Mouse (Mus musculus) adrenal gland, postnatal 25 days (tissue): ENCODE measurements around the gene Osbpl6. TPM values are rescaled to one million over a fixed set of nuclear protein-coding genes. Genes with fewer than 3 reads are reported as not detected.
A peak's percentile ranks its signal among the peaks of the same experiment; 100 is the strongest.

Experiments
- DNase-seq: peaks from one replicate; pipeline ENCODE4 v3.0.0; 2021; ENCODE audit warnings: mixed read lengths
- long read RNA-seq: library from polyadenylated mRNA; stranded (forward); transcript quantifications from one replicate; pipeline ENCODE4 v2.0.0, GENCODE M21; 2021
- total RNA-seq: library from RNA; stranded (reverse); gene quantifications from 2 replicates; pipeline ENCODE4 v1.2.3, GENCODE M21; 2021

Osbpl6 gene
- 23.9 and 31.9 TPM in 2 replicates for total RNA-seq
- long read RNA-seq, partial matches to known transcripts: 1 of 7 reads
- long read RNA-seq, other reads (novel, unspliced or antisense): 6 of 7 reads

DNA sequence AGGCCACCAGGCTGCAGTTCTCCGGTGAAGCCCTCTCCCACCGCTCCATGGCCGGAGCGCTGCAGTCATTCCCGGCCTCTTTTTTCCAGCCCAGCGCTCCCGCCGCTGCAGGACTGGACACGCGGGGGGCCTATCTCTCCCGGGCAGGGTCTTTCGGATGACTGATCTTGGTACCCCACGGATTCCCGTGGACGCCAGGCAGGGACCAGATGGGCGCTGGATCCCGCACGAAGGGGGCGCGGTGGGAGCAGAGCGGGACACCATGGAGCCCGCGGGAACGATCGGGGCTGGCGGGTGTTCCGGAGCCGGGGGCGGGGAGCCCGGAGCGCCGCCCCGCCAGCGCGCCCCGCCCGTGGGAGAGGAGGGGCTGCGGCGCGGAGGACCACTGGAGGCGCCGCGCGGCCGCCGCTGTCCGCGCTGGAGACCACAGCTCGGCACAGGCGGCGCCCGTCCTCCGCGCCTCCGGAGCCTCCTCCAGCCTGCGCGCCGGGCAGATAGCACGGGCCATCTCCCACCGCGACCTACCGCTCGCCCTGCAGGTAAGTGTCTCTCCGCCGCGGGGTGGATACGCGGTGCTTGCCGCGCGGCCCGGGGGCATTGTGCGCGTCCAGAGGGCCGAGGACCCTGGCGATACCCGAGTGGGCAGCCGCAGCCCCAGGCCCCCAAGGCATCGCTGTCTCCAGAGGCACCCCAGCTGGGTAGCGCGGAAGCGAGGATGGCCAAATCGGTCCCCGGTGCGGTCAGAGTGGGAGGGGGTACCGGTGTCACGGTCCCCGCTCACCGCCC is at the start of gene Osbpl6:
Gene Osbpl6 (plus strand): TSS at position 358 of the 786 bp plus-strand sequence.
- peak; percentile 85 for DNase-seq

DNA sequence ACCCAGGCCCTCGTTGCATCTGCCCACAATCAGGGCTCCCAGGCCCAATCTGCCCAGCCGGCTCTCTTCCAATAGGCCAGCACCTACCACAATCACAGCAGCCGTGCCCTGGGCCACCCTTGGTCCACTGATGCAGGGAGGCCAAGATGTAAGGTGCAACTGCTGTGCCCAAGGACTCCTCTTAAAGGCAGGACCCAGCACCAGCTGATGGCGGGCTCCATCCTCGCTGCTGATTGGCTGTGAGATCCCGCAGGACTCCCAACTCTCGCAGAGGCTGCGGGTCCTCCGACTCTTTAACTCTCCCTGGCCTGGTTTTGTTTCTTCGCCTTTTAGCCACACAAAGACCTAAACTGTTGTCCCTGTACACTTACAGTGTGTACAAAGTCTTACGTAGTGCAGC is 46.1 kb upstream of the Osbpl6 start, which contains the start of gene Cyct:
Gene Cyct (minus strand): TSS at position 225 of the 400 bp plus-strand sequence.
- no peak for DNase-seq

DNA sequence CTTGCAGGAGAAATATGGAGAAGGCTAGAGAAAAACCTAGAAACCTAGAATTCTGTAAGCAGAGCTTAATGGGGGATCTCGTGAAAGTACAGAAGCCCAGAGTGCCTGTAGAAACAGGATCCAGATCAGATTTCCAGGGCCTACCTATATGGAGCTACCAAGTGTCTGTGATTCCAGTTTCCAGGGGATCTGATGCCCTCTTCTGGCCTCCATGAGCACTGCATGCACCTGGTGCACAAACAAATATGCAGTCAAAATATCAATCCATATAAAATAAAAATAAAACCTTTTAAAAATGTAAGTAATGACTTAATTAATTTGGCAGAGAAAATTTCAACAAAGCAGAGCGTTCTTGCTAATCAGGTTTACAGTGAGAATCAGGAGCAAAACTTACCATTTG is 44.2 kb upstream of the Osbpl6 start:
- DNase-seq: no peak

DNA sequence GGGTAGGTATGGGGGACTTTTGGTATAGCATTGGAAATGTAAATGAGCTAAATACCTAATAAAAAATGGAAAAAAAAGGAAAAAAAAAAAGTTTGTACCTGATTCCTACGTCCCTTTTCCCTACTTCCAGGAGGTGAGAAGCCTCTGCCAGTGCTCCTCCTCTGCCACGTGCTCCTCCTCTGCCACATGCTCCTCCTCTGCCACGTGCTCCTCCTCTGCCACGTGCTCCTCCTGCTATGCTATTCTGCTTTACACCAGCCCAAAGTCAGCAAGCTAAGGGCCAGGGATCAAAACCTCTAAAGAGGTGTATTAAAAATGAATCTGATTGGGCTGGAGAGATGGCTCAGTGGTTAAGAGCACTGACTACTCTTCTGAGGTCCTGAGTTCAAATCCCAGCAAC is 40.5 kb upstream of the Osbpl6 start:
- DNase-seq: no peak

DNA sequence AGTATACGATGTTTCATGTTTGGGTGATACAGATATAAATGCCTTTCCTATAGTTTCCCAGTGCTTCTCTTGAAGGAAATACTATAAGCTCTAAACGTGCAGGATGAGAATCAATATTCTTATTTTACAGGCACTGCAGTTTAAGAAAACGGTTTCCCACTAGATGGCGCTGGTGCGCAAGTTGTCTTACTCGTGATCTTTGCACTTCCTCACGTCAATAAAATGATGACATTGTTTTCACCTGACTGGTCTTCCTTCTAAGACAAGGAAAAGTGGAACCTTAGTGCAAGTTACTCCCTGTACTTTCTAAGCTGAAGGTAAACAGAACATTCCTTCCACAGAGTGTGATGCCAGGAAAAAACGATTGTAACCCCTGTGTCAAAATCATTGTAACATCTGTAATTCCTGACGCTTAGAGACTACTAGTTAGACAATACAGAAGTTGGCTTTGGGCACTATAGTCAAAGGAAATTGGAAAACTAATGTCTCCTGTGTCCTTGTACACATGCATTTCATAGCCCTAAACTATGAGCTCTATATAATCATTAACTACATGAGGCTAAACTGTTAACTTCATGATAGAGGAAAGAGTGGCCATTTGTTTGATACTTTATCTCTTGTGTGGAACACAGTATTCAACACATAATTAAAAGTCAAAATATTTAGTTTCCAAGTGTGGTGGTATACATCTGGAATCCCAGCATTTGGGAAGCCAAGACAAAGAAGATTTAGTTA is 39.0 kb upstream of the Osbpl6 start:
- DNase-seq: peak; percentile 84

DNA sequence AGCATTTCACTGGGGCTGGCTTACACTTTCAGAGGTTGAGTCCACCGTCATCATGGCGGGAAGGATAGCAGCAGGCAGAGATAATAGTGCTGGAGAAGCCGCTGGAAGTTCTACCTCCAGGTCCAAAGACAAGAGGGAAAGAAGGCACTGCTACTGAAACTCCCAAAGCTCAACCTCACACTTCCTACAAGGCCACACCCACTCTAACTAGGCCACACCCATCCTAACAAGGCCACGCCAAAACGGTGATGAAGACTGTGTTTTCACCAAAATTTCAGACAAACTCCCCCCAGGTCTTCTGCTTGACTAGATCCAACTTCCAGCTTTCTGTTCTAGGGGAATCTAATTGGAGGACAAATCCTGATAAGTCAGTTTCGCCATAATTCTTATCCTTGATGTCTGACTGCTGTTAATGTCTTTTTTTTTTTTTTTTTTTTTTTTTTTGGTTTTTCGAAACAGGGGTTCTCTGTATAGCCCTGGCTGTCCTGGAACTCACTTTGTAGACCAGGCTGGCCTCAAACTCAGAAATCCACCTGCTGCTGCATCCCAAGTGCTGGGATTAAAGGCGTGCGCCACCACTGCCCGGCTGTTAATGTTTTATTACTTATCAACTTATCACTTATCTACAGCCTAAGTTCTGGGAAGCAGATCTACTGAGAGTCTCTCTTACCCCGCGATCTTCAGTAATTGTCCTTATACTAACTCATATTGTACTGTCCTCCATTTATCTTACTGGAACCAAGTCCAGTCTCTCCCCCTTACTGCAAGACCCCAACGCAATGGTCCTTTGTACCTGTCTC is 37.2 kb upstream of the Osbpl6 start:
- DNase-seq: no peak

DNA sequence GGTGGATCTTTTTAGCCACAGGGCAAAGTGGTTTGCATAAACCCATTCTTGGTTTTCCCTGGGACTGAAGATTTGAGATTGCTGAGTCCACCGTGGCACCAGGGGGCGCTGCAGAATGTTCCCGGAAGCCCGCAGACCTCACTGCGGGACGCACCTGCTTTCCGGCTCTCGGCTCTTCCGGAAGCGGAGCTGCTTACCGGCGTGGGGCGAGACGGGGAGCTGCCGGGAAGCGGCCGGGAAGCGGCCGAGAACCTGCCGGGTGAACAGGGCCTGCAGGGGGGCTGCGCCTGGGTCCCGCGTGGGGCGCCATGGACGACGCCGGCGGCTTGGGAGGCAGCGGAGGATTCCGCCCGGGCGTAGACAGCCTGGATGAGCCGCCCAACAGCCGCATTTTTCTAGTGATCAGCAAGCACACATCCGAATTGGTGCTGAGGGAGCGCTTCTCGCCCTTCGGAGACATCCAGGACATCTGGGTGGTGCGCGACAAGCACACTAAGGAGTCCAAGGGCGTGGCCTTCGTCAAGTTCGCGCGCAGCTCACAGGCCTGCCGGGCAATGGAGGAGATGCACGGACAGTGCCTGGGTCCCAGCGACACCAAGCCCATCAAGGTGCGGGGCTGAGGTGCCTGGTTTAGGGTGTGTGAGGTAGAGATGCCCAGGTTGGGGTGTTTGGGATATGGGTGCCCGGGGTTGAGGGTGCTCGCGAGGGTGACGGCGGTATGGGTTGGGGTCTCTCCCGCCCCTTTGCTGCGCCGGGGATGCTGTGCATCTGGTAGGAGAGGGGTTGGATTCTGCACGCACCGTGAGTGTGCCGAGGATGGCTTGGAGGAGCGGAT is 36.3 kb upstream of the Osbpl6 start, which contains the start of gene Rbm45:
Gene Rbm45 (plus strand): TSS at position 164 of the 835 bp plus-strand sequence.
- peak; percentile 91 for DNase-seq

DNA sequence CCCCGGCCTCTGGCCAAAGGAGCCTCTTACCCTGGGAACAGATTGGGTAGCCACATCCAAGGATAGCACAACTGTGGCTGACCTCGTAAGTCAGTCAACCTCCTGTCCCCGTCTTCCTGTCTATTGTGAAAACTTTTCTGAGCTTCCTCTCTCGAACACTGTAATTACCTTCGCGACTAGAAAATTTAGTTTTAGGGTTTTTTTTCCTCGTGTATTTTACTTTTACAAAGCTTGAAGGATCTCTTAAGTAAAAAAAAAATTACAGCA is 35.7 kb upstream of the Osbpl6 start:
- DNase-seq: no peak

DNA sequence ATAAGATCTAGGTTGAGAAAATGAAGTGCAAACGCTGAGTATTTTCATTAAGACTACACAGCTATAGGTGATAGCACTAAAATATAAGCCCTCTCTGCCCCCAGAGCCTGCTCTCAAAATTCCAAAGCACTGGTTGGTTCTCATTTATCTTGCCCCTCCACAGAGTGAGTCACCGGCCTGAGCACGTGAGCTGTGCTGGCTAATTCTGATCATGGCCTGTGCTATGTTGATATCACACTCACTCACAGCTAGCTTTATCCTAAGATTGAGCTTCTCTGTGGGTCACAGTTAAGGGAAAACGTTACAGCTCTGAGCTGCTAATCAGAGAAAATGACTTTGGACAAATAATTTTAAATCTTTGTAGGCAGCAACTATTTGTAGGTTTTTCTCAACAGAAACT is 34.1 kb upstream of the Osbpl6 start:
- DNase-seq: peak; percentile 67

DNA sequence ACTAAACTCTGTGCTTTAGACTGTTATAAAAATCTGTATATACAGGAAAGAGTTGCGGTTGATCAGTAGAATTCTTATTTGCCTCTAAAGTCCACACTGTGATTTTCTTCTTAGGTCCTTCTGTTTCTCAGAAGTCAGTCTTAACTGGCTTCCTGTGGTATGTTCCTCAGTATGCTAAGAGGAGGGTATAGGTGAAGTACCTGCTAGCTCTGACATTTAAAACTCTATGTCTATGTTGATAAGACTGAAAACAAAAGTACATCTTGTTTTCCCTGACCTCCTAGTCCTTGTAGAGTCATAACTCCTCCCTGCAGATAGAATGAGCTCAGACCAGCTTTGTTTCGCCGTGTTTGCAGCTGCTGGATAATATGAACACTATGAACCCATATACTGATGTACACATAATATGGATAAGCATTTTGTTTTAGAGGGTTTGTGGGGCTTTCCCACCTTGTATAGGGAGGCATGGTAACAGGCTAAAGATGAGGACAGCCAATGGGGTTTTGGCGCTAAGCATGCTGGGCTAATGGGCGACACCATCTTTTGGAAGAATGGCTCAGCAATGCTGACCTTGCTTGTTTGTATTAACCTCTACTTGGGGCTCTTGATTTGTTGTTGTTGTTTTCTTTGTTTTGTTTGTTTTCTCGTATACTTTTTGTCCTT is 31.6 kb upstream of the Osbpl6 start:
- no peak for DNase-seq

DNA sequence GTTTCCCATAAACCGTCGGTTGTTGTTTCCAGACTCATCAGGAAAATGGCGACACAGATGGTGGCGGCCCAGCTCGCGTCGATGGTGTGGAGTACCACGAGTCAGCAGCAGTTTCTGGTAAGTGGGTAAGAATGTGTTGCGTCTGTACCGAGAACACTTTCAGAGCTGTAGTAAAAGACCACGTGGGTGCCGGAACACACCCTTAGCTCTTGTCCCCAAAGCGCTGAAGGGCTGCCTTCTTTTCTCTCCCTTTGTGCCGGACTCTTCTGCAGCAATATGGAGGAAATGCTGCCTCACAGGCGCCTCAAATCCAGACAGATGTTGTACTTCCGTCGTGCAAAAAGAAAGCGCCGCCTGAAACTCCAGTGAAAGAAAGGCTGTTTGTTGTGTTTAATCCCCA is 27.7 kb upstream of the Osbpl6 start:
- no peak for DNase-seq

DNA sequence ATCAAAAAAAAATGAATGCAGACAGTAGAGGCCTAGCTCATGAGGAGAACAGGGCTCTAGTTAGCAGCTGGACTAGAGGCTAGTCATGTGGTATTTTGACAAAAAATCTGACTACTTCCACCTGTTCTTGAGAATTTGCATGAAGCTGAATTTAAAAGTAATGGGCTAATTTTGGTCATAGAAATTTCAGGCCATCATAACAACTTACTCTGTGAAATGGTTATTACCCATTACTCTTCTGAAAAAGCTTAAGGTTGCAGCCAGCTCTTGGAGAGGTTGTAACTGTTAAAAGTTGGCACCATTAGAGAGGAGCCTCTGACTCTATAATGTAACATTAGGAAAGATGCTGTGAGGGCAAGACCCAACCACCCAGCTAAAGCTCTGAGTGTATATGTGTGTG is 19.8 kb upstream of the Osbpl6 start:
- DNase-seq: no peak

DNA sequence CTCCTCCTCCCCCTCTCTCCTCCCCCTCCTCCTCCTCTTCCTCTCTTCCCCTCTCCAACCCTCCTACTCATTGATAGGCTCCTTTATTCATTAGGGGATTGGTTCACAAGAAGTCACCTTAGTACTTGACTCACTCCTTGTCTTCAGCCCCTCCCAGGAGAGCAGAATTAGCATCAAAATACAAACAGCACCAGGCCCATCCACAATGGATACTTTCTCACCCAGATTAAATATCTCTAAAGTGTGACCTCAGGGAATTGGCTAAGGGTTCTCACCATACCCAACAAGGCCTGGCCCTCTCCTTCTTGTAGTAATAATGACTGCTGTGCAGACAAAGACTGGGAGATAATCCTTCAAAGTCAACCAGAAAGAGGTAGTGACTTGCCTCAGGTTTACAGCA is 6.1 kb upstream of the Osbpl6 start:
- DNase-seq: no peak

DNA sequence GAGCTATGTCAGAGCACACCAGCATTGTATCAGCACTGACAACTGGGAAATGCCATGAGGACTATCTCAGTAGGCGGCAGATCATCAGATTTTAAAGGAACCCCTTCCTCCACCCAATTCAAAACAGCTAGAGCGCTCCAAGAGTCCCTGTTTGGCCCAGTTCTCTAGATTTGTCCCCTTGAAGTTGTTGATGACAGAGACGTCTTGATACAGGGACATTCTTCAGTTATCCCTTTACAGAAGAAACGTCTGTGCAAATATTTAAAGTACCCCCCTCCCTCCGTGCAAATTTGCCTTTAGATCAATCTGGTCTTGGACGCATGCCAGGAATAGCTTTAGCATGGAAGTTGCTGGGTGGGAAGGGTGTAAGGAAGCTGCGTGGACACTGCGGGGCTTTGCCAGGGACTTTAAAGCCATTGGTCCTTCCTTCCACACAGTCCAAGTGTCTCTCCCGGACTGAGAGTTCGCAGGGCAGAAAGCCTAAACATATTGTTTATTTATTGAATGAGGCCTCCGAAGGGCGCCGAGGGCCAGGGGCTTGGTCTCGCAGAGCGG is 635 bp upstream of the Osbpl6 start:
- no peak for DNase-seq

DNA sequence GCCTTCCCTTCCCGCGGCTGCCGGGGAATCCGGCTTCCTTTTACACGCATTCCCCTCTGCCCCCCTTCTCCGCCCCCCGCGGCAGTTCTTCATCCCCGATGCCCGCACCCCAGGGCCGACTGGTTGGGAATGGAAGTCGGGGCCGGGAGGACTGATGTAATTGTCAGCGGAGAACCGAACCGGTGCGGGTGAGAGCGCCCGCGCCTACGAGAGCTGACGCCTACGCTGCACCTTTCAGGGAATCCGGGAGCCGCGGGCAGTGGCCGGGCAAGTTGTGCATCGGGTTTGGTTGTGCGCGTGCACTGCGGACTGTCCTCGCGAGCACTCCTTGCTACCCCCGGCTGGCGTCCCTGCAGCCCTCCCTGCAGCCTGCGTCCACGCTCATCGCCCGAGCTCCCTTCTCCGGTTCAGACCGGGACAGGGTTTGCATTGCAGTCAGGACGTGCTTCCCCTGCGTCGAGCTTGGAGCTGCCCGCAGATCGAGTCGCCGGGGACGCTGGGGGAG is 681 bp downstream of the Osbpl6 start:
- peak; percentile 63 for DNase-seq

DNA sequence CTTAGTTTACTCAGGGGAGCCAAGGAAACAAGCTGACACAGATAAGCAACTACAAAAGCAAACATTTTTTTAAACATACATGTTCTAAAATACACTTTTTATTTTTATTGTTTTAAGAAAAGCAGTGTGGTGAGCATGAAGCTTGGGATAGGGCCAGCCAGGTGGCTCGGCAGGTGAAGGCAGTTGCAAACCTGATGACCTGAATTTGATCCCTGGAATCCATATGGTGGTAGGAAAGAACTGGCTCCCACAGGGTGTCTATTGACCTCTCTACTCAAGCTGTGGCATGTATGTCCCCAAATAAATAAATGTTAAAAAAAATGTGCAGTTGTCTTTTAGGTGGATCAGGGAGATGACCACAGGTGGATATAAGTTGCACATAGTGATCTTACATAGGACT is 3.2 kb downstream of the Osbpl6 start:
- no peak for DNase-seq

DNA sequence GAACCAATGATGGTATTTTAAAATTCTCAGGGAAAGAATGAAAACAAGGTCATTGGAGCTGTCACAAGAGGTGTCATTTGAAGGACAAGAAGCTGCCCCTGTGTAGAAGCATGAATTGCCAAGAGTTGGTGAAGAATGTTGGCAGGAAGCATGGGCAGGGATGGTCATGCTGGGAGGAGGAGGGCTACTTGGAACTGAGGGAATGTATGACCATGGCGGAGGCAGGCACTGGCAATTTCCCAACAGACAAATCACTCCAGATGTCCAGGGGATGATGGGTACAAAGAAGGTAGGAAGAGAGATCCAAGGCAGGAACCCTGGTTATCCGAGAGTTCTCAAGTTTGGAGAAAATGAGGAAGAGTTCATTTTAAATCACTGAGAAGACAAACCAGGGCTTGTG is 3.7 kb downstream of the Osbpl6 start:
- DNase-seq: no peak

DNA sequence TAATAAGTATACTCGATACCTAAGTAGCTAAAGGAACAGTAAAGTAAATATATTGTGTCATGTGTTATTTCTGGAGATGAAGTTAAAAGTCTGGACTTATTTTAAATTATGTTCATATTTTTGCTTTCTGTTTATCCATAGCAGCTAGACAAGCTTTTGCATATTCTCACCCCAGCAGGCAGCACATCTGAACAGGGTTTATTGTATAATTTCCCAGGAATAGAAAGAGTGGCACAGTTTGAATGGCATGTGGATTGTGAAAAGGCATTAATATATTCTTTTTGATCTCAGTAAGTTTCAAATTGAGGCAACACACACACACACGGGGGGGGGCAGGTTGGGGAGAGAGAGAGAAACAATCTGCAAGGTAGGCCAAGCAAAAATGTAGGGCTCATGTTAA is 6.6 kb downstream of the Osbpl6 start:
- no peak for DNase-seq

DNA sequence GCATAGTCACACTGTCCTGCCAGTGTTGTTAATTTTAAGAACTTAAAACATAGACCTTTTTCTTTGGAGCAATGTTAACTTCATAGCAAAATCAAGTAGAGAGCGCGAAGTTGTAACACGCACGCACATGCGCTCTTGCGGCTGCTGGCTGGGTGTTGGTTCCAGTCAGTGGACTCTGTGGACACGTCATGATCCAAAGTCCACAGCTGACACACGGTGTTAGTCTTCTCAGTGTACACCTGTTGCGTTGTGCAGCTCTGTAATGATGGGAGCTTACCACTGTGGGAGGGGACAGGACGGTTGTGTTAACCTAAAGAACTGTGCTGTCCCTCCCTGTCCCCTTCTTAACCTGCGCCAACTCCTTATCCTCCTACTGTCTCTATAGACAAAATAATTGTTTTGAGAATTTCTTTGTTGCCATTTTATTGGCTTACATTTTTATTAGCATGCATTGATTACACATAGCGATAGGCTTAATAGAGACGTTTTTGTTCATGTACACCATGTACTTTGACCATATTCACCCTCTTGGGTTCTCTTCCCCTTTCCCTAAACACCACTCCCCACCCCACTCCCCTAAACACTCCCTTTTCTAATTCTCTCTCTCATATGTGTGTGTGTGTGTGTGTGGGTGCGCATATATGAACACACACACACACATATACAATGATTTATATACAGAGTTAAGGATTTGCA is 11.3 kb downstream of the Osbpl6 start:
- DNase-seq: no peak

DNA sequence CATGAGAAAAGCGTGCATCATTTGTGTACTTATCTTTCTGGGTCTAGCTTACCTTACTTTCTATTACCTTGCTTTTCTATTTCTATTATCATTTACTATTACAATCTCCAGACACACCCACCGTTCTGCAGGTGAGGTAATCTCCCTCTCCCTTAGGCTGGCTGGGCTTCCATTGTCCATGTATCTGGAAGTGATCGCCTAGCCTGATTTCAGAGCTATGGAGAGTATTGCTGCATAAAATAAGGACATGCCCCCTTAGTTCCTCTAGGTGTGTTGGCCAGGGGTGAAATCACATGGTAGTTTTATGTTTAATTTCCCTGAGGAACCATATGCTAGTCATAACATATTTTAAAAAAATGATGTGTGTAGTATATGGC is 11.8 kb downstream of the Osbpl6 start:
- no peak for DNase-seq
